Mouse (Mus musculus) erythroblast, embryonic 14.5 days (primary cell): ENCODE data around the gene Acad12.

Experiments used
- GATA1 ChIP-seq: IDR thresholded peaks from 2 replicates; pipeline ENCODE4 v1.6.1; 2012; ENCODE audit warnings: low read length, inconsistent platforms, mixed read lengths
- TAL1 ChIP-seq: IDR thresholded peaks from 3 replicates; pipeline ENCODE4 v1.6.1; 2012; ENCODE audit warnings: low read length, inconsistent platforms, mixed read lengths

GRCm38 (mm10) chr5:121601547-121602299 lies 17.0 kb downstream of the Acad12 start:
- TF ChIP-seq GATA1 (no peak), TAL1 (no peak)
